Mouse (Mus musculus) embryonic stem cell, embryonic (primary cell): ENCODE results near the gene Gm45902.

ENCODE experiments used
- CTCF ChIA-PET, 4 experiments: fragments of 300-600 bp in 2 of 4; fragments of 350-600 bp in 2 of 4; sonication (Branson Sonifier 250); formaldehyde crosslinking; loops; one replicate each; lab custom pipeline; 2022; ENCODE audit warnings: inconsistent platforms in 2 of 4; lab: Charles Lee
- POLR2A ChIA-PET, 4 experiments: fragments of 300-600 bp in 2 of 4; fragments of 350-600 bp in 2 of 4; sonication (Branson Sonifier 250); formaldehyde crosslinking; loops; one replicate each; lab custom pipeline; 2022; ENCODE audit warnings: antibody characterized with exemption in 4 of 4, inconsistent platforms in 1 of 4; lab: Charles Lee

Gene Gm45902

GRCm38 (mm10) chr2:3512552-3513454 lies at the start of gene Gm45902, which contains the start of the genes Hspa14 and Cdnf:
Gene Gm45902, minus strand, starts transcription at chr2:3512790.
Gene Hspa14, minus strand, starts transcription at chr2:3512814.
Gene Cdnf, plus strand, starts transcription at chr2:3513030.
- ChIA-PET POLR2A (interaction anchor here (0.6 to 3.6 kb wide), 101 partner anchors 8 to 709 kb away, joined by 3 to 71 read pairs (median 4); partner anchors contain the start of genes Suv39h2 (in 4 of the 4), Acbd7 (in 3 of the 4), Dclre1c (in 3 of the 4) and Nmt2 (in 3 of the 4)), CTCF (interaction anchor here in 2 of 4 experiments (0.6 to 1.6 kb wide), 5 partner anchors 99 to 1465 kb away, joined by 3 to 11 read pairs (median 4); no protein-coding TSS in a partner anchor)

GRCm38 (mm10) chr2:3546588-3546987 lies 34.0 kb upstream of the Gm45902 start:
- ChIA-PET POLR2A (interaction anchor here (0.6 to 1.9 kb wide), 8 partner anchors 23 to 267 kb away, joined by 3 to 8 read pairs (median 4); partner anchors contain the start of genes Cdnf (in 1 of the 4), Gm45902 (in 1 of the 4) and Hspa14 (in 1 of the 4)), CTCF (interaction anchor here (0.5 to 3.1 kb wide), 25 partner anchors 8 to 1313 kb away, joined by 3 to 24 read pairs (median 4); no protein-coding TSS in a partner anchor)

DNA sequence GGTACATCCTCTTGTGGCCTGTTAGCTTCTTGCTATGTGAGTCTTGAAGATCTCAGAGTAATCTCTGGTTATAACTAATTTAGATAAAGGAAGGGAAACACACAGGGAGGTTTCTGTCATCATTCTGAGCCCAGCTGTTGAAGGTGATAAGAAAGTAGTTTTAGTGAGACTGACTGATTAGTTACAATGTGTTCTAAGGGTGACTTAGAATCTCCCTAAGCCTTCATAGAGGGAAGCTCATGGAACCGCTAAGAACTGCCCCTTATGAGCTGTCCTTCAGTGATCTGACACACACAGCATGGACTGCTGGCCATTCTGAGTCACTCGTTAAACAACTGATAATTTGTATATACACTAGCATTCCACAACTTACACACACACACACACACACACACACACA lies 33.5 kb upstream of the Gm45902 start:
- CTCF ChIA-PET = interaction anchor here (0.6 to 3.1 kb wide), 16 partner anchors 11 to 1313 kb away, joined by 3 to 24 read pairs (median 4); no protein-coding TSS in a partner anchor
- POLR2A ChIA-PET = interaction anchor here in 2 of 4 experiments (0.9 to 1.9 kb wide), 3 partner anchors 25 to 167 kb away, joined by 3 to 5 read pairs (median 4); partner anchors contain the start of genes Cdnf (in 1 of the 2), Gm45902 (in 1 of the 2) and Hspa14 (in 1 of the 2)

GRCm38 (mm10) chr2:3541307-3542079 lies 28.9 kb upstream of the Gm45902 start:
- POLR2A ChIA-PET = no interaction called here
- CTCF ChIA-PET = interaction anchor here in 1 of 4 experiments (0.7 kb wide), 1 partner anchor 122 kb away, joined by 3 read pairs; no protein-coding TSS in a partner anchor

DNA sequence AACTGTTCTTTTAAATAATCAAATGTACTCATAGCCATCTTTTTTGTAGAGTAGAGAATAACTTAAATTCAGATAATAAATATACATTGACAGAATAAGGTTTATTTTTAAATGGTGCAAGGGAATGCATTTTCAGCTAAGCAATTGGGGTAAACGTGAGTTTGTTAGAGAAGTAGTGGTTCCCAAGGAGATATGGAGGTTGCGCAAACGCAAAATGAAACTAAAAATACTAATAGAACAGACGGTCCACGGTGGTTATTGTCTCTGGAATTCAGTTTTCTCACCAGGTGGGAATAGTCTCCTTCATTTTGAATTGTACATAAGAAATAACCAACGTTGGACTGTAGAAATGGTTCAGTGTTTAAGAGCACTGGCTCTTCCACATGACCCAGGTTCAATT lies 13.7 kb upstream of the Gm45902 start:
- CTCF ChIA-PET = no interaction called here
- POLR2A ChIA-PET = interaction anchor here in 2 of 4 experiments (2.4 to 2.5 kb wide), 2 partner anchors 13 to 14 kb away, joined by 8 to 11 read pairs; partner anchors contain the start of genes Cdnf (in 2 of the 2), Gm45902 (in 2 of the 2) and Hspa14 (in 2 of the 2)

DNA sequence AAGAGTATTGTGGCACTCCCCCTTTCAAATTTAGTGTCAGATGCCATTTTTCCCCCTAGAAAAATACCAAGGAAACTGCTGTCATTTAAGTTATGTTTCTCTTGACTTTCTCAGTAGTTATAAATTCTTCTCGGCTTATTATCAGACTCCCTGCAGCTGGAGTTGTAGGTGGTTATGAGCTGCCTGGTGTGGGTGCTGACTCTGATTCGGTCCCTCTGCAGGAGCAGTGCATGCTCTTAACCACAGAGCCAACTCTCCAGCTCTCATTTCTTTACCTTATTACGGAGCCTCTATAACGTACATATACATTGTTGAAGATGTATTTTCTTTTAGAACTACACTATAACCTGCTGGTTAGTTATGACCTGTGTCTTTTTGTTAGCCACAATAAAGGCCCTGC lies 10.0 kb upstream of the Gm45902 start:
- POLR2A ChIA-PET = interaction anchor here in 1 of 4 experiments (1.0 kb wide), 1 partner anchor 206 kb away, joined by 3 read pairs; no protein-coding TSS in a partner anchor
- CTCF ChIA-PET = no interaction called here

DNA sequence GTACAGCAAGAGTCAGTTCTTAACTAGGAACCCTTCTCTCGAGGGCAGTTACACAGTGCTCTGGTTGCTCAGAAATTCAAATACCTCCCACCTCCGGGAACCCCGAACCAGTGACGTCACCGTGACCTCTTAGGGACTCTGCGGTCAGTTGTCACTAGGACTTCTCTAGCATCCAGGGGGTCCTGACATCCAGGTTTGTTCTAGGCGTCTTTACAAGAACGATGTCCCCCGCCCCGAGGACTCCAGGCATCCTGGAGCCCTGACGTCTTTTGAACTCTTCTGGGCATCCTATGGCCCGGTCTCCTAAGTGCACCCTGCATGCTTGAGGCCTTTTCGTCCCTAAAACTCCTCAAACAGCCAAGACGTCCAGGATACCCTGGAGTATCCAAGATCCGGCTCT lies 514 bp downstream of the Gm45902 start:
- POLR2A ChIA-PET = interaction anchor here (0.7 to 3.6 kb wide), 60 partner anchors 9 to 341 kb away, joined by 3 to 71 read pairs (median 5); partner anchors contain the start of genes Suv39h2 (in 4 of the 4), Dclre1c (in 3 of the 4), Rpp38 (in 3 of the 4) and Acbd7 (in 2 of the 4)

GRCm38 (mm10) chr2:3500886-3501285 lies 11.7 kb downstream of the Gm45902 start:
- CTCF ChIA-PET = no interaction called here
- POLR2A ChIA-PET = interaction anchor here in 3 of 4 experiments (0.9 to 20.2 kb wide), 8 partner anchors 10 to 77 kb away, joined by 3 to 155 read pairs (median 4); partner anchors contain the start of genes Cdnf (in 3 of the 3), Gm45902 (in 3 of the 3), Hspa14 (in 3 of the 3) and Dclre1c (in 1 of the 3)

More for the DNA sequence above, 514 bp downstream of the Gm45902 start:
- CTCF ChIA-PET = interaction anchor here in 1 of 4 experiments (1.0 to 1.6 kb wide), 3 partner anchors 98 to 288 kb away, joined by 3 to 11 read pairs (median 6); no protein-coding TSS in a partner anchor

DNA sequence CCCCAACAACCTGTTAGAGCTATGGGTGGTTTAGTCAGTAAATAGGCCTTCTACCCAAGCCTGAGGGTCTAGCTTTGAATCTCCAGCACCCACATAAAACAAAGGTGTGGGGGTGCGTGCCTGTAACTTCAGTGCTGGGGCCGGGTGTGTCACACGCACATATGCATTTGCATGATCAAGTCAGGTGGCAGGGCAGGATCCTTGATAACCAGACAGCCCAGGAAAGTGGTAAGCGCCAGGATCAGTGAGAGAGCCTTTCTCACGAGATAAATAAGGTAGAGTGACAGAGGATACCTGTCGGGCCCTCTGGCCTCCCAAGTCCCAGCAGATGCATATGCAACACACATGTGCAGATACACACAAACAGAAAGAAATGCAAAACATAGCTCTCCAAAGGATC lies 13.0 kb downstream of the Gm45902 start:
- ChIA-PET CTCF (interaction anchor here in 1 of 4 experiments (0.9 kb wide), 1 partner anchor 86 kb away, joined by 3 read pairs; no protein-coding TSS in a partner anchor), POLR2A (interaction anchor here (0.9 to 20.2 kb wide), 13 partner anchors 9 to 213 kb away, joined by 3 to 155 read pairs (median 4); partner anchors contain the start of genes Cdnf (in 3 of the 4), Gm45902 (in 3 of the 4), Hspa14 (in 3 of the 4) and Suv39h2 (in 3 of the 4))

DNA sequence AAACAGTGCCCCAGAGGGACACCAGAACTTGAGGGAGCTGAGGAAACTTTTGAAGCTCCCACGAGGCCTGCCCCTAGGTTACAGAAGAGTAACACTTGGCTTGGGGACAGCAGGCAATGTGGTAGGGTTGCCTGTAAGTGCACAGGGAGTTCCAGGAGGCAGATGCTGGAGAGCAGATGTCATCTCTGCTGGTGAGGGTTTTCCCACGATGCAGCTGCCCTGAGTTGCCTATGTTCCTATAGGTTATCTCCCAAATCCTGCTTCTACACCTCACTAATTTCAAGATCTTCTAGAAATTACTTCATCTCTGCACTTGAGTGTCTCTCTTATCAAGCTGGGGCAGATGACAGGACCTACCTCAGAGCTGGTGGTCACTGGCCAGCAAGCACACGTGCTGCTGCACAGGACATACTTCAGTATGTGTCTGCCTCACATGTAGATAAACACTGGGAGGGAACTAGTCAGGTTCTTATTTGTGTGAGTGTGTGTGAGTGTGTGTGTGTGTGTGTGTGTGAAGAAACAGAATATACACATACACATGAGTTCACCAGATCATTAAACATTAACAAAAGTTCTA lies 18.7 kb downstream of the Gm45902 start:
- ChIA-PET POLR2A (interaction anchor here (0.7 to 20.2 kb wide), 11 partner anchors 9 to 161 kb away, joined by 3 to 155 read pairs (median 4); partner anchors contain the start of genes Suv39h2 (in 4 of the 4), Cdnf (in 3 of the 4), Gm45902 (in 3 of the 4) and Hspa14 (in 3 of the 4)), CTCF (no interaction called here)

DNA sequence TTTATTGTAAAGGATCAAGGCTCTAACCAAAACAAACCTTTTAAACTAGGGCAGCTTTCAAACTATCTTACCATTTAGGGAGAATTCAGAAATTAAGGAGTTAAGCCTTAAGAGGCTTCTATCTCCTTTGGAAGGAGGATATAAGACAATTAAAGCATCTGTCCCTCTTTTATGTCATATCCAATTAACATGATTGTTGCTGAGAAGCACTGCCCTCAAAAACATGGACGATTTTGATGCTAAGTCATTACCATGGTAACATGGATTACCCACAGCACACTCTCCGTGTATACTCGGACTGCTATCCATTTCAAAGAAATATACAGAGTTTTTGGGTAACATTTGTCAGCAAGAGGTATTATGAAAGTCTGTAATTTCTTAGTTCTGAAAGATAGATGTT lies 22.8 kb downstream of the Gm45902 start:
- CTCF ChIA-PET = no interaction called here
- POLR2A ChIA-PET = interaction anchor here in 2 of 4 experiments (1.1 to 2.0 kb wide), 6 partner anchors 9 to 15 kb away, joined by 3 to 17 read pairs (median 6); partner anchors contain the start of gene Suv39h2 (in 2 of the 2)

DNA sequence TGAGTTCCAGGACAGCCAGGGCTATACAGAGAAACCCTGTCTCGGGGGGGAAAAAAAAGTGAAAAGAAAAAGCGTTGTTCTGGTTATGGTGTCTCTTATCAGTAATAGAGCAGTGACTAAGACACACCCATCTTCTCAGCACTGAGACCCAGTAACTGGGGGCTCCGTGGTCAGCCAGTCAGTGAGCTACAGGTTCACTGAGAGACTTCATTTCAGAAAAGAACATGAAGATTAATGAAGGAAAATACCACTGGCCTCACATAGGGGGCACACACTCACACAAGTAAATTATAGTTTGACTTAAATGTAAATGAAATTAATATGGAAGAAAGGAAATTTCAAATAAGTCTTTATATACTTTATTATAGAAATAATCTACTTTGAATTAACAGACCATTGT lies 32.4 kb downstream of the Gm45902 start:
- ChIA-PET CTCF (no interaction called here), POLR2A (interaction anchor here in 2 of 4 experiments (1.2 to 1.5 kb wide), 2 partner anchors 9 kb away, joined by 3 to 6 read pairs; no protein-coding TSS in a partner anchor)

DNA sequence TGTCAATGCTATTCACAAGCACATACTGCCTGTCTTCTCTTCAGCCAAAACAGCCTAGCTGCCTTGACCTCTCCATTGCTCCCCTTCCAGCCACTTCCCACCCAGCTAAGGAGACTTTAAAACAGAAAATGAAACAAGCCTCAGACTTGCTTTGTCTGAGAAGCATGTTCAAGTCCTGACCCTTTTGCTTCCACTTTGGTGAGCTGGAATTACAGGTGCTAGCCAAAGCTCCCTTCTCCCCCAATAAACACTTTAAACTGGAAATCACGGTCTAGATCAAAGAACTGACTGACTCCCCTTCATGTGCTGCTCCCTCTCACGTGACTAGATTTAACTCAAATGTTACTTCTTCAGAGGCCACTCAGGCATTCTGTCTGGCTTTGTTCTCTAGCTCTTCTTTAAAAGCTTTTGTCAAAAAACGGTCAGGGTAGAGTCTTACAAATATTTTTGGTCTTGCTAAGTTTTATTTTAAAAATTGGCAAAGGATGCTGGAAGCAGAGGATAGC lies 36.8 kb downstream of the Gm45902 start:
- ChIA-PET POLR2A (interaction anchor here in 3 of 4 experiments (0.6 to 9.5 kb wide), 38 partner anchors 9 to 357 kb away, joined by 3 to 156 read pairs (median 15); partner anchors contain the start of genes Cdnf (in 3 of the 3), Dclre1c (in 3 of the 3), Gm45902 (in 3 of the 3) and Hspa14 (in 3 of the 3)), CTCF (interaction anchor here in 2 of 4 experiments (0.5 to 1.2 kb wide), 4 partner anchors 19 to 324 kb away, joined by 3 to 4 read pairs (median 4); no protein-coding TSS in a partner anchor)

DNA sequence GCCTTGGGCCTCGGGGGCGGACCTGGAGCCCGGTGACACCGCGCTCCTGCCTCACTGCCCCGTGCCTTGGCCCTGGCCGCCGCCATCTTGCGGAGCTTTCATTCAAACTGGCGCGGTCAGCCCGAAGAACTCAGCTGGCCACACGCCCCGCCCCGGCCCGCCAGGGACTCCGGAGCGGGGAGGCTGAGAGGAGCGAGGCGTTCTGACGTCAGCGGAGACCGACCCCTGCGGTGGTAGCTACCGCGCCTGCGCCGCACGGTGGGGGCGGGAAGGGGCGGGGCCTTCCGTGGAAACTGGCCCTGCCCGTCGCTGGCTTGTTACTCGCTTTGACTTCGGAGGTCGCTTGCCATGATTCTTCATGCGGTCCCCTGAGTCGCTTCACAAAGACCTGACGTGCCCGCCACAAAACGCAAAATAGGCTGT lies 37.7 kb downstream of the Gm45902 start, which contains the start of gene Suv39h2:
Suv39h2 (minus strand) TSS at position 171 of the 423 bp plus-strand sequence.
- ChIA-PET POLR2A (interaction anchor here (0.6 to 9.5 kb wide), 62 partner anchors 9 to 356 kb away, joined by 3 to 156 read pairs (median 8); partner anchors contain the start of genes Cdnf (in 4 of the 4), Gm45902 (in 4 of the 4), Hspa14 (in 4 of the 4) and Acbd7 (in 3 of the 4)), CTCF (interaction anchor here (0.6 to 1.4 kb wide), 5 partner anchors 19 to 1204 kb away, joined by 3 to 5 read pairs (median 4); no protein-coding TSS in a partner anchor)

DNA sequence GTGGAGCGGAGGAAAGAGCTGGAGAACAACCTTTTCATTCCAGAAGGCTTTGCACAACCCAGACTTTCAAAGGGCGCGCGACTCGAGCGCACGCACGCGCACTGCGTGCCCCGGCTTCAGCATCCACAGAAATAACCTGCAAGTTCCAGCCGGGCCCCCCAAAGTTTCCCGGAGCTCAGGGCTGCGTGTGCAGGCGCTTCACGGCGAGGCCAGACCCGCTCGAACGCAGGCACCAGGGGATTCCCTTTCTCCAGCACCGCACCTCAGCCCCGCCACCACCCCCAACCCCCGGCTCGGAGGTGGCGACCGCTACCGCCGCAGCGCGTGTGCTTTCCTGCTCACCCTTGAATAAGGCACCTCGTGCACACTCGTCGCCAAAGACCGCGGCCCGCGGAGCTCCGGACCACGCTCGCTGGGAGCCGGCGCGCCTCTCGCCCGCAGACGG lies 38.2 kb downstream of the Gm45902 start:
- POLR2A ChIA-PET = interaction anchor here (0.6 to 9.5 kb wide), 61 partner anchors 8 to 355 kb away, joined by 3 to 156 read pairs (median 9); partner anchors contain the start of genes Cdnf (in 4 of the 4), Gm45902 (in 4 of the 4), Hspa14 (in 4 of the 4) and Acbd7 (in 3 of the 4)
- CTCF ChIA-PET = interaction anchor here in 2 of 4 experiments (0.6 to 1.4 kb wide), 3 partner anchors 18 to 1204 kb away, joined by 3 to 5 read pairs (median 4); no protein-coding TSS in a partner anchor
